Mouse (Mus musculus): Measurements from ENCODE around the gene Trpv1.

Gene Trpv1

DNA sequence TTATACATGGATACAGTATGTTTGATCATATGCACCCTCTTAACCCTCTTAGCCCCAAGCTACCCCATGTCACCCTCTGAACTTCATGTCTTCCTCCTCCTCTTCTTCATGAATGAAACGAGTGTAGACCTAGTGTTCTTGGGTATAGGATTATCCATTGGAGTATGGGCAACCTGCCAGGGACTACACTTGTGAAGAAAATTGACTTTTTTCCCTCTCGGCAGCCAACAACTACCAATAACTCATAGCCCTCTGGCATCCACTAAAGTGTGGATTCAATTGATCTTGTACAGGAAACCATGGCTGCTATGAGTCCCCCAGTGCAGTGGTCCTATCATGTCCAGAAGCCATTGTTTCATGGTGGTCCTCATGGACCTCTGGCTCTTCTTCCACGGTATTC lies 2.6 kb downstream of the Trpv1 start:
- DNase-seq: no peak

DNA sequence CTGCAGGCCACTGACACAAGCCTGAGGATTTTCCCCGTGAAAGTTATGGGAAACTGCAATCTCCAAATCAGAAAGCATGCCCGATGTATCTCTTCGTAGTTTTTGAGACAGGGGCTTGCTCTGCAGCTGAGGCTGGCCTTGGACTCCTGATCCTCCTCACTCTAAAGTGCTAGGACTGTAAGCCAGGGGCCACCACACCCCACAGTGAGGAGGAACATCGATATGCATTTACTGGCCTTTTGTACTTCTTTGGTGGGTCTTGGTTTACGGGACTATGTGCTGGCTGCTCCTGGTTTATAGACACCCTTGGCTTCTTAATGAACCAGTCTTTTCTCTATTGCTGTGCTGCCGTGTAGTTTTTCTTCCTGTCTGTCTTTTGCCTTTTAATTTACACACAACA lies 8.1 kb downstream of the Trpv1 start:
- no peak for DNase-seq

DNA sequence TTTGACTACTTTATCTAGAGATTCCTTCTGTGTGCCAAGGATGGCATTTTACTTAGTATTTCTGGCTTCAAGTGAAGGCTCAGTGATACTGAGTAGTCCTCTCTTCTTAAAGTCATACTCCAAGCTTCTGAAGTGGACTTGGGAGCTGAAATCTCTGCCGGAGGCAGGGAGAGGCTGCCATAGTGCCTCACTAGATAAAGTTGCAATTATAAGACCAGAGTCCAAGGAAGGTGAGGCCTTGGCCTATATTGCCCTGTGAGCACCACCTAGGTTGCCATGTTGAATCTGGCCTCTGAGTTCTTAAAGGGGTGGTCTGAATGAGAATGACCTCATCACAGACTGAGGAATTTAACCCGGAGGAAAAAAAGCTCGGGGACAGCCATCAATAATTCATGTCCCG lies 8.7 kb downstream of the Trpv1 start:
- no peak for DNase-seq

DNA sequence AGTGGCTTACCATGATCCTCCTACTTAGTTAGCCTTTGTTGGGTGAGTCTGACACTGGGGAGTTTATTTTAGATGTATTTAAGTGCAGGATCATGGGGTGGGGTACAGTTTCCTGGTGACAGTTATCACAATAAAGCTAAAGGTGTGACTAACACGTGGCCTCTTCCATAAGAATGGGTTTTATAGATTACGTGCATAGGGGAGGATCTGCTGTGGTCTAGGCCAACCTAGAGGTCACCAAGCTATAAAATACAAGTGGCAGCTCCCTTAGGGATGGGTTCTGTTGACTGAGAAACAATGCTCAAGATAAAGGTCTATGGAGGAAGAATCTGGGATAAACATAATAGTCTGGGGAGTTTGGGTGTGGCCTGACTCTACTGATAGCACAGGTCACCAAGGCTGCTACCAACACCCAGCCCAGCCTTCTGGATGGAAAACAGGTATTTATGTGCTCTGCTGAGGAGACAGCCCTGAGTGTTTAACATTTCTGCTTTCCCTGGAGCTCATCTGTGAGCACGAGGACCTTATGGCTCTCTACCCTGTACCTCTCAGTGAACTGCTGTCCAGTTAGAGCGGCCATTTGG lies 23.4 kb downstream of the Trpv1 start:
- no peak for DNase-seq

DNA sequence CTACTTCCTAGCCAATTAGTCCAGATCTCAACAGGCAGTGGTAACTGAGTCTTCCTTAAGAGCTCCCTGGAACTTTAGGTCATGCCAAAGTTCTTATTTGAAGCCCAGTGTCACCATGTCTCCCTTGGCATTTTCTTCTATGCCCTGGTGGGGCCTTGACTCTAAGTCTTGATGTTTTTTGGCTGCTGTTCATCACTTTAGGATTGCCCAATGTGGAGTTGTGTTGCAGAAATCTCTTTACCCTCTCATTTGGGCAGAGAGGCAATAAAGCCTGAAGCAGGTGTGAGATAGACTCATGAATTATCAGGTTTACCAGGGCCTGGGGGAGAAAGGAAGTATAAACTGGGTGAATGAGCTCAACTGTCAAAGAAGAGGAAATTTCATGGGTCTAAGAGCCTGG lies 24.6 kb downstream of the Trpv1 start:
- DNase-seq: no peak

DNA sequence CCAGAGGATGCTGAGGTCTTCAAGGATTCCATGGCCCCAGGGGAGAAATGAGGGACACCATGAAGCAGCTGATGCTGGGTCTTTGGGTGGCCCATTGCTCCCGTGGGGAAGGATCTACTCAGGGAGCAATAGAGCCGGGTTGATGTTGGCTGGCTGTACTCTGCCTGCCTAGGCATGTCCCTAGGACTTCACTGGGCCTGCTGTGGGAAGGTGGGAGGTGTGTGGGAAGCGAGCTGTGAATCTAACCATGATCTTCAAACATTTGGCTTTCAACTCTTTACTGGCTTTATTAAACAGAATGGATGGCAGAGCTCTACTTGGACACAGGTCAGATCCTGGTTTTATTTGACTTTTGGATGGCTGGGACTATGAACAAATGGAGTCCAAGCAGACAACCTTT lies 26.4 kb downstream of the Trpv1 start:
- DNase-seq: no peak

DNA sequence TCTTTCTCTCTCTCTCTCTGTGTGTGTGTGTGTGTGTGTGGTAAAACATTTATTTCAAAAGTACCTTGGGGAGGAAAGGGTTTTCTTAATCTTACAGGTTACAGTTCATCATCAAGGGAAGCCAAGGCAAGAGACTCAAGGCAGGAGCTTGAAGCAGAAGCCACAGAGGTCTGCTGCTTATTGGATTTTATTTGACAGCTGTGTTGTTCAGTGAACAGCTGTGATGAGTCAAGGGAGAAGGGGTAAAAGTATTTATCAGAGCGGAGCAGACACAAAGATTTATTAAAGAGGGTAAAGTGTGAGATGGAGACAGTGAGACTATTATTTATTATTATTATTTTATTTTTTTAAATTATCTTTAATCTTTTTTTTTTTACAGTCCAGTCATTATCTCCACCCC lies 27.3 kb downstream of the Trpv1 start:
- no peak for DNase-seq

DNA sequence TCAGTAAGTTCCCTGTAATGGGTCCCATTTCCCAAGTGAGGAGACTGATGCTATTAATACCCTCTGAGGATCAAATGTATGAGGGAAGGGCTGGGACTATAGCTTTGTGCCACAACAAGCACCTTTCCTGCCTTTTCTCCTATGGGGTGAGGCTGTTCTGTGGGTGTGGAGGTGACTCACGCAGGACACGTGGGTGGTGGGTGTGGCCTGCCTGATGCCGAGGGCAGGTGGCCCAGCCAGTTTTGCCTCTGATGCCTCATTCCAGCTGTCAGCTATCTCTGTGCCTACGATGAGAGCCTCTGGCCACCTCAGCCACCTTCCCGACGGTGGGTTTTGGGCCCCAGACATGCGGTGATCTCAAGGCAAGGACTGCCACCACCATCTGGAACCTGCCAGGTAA lies 33.2 kb downstream of the Trpv1 start, which contains the start of gene Trpv3:
Gene Trpv3, plus strand, starts transcription at position 122 of the 400 bp plus-strand sequence.
- no peak for DNase-seq

DNA sequence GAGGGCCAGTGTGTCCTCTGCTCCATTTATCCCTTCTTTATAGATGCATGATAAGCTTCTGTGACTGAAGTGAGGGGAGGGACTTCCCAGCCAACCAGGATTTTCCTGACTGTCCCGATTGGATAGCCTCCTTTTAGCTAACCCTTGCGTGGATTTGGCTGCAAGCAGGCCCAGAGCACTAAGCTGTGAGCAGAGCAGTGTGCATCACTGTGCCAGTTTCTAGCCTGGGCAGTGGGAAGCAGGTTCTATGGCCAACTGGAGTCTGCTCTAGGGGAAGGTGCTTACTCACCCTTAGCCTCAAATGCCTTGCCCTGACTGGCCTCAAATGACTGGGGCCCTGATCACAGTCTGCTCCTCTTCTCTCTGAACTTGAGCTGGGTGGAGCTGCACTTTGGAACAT lies 40.7 kb downstream of the Trpv1 start:
- DNase-seq: no peak

DNA sequence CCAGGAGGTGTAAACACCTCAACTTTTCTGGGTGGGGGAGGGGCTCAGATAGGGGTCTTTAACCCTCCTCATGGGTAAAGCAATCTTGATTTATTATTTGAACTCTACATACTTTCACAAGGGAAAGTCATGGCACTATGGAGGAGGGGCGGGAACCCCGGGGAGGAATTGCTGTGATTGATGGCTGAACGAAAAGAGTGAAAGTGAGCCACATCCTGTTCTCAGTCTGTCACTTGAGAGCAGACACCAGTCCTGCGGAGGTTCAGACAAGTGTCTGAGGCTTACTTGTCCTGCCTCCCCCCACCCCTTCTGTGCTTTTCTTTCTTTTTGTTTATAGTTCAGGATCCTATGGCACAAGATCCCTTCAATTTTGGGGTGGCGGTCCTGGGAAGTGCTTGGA lies 46.6 kb downstream of the Trpv1 start:
- DNase-seq: no peak

DNA sequence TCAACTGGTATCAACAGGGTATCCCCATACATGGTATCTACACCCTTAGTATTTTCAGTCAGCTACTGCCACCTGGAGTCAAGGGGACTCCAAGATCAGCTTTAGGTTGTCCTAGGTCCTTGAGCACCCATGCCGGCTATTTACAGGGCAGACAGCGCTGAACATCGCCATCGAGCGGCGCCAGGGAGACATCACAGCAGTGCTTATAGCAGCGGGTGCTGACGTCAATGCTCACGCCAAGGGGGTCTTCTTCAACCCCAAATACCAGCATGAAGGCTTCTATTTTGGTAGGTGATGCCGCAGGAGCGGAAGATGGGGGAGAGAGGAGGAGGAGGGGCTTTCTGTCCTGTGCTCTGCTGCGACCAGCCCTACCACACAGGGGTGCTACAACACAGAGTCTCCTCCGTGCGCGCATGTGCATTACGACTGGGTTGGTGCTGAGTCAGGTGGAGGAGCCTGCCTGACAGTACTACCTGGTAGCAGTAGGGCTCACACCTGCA lies 47.5 kb downstream of the Trpv1 start:
- DNase-seq: peak; percentile 57 to 77

DNA sequence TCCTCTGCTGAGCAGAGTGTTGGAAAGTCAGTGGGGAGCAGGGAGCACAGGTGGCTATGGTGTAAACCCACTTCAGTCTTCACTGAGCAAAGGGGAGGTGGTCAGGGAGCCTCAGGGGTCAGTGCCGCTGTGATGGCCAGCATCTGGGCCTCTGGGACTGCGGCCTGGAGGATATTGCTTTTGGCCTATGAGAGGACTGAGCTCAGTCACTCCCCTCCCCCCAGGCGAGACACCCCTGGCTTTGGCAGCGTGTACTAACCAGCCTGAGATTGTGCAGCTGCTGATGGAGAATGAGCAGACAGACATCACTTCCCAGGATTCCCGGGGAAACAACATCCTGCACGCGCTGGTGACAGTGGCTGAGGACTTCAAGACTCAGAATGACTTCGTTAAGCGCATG lies 49.3 kb downstream of the Trpv1 start:
- peak; percentile 14 to 30 for DNase-seq

DNA sequence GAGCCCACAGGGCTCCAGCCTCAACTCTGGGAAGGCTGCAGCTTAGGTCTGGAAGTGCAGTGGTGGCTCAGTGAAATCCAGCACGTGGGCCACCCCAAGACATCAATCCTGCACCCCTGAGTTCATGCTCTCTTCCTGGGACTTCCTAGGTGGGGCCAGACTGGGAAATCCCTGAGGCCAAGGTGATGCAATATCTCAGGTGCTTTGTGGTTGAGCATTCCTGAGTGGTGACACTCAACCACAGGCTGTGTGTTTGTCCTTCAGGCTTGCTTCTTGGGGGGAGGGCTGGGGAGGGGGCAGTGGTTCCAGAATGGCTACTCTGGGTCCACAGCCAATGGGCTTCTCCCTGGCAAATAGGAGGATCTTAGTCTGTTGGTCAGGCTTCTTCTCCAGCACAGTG lies 49.8 kb downstream of the Trpv1 start:
- no peak for DNase-seq

DNA sequence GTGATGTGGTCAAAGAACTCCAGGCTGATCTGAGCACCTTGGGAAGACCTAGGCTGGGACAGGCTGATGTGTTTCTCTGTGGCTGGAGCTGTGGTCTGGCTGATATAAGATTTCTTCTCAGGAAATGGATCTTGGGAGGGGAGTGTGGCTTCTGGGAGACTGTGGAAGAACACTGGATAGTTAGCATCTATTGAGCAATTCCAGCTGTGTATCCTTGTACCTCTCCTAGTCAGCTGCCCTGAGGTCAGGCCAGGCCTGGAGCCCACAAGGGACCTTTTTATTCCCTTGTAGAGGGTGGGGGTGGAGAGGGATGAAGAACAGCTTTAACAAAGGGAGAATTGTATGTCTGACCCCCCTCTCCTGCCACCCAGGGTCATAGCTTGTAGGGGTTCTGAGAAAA lies 50.3 kb downstream of the Trpv1 start:
- DNase-seq: no peak

DNA sequence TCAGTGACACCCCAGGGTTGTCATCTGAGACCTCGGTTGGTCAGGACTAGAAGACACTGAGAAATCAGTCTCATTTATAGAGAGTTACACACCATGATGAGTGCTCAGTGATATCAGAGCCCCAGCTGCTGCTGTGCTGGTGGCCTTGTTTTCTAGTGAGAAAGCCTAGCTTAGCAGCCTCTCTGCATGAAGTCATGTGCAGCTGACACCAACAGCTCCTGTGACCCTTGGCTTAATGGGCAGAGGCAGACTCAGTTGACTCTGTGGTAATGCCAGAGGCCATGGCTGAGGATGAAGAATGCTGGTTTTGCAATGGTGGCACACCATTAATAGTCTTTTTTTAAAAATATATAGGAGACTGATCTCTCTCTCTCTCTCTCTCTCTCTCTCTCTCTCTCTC lies 55.5 kb downstream of the Trpv1 start:
- no peak for DNase-seq

DNA sequence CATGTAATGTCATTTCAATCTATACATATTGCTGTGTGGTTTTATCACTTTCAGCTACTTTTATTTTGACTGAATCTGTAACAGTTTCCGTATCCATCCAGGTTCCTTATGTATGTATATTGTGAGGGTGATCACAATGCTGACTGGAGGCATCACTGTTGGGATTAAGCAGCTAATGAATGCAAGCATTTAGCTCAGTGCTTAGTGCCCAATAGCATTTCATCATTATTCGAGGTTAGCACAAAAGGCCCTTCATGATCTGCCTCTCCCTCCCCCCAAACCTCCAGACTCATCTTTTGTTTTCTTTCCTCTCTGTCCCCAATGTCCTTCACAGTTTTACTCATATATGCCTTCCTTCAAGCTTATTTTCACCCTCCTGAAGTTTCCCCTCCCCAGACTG lies 69.0 kb downstream of the Trpv1 start:
- no peak for DNase-seq
